Mouse (Mus musculus) hindbrain, embryonic 11.5 days (tissue): Measurements from ENCODE around the gene Sema6d. TPM values are rescaled to one million over a fixed set of nuclear protein-coding genes. Genes with fewer than 3 reads are reported as not detected.
A peak's percentile ranks its signal among the peaks of the same experiment; 100 is the strongest.

ENCODE experiments used
- ATAC-seq: fragments of 200-750 bp; cut with Nextera tagmentation; 2 replicates; pipeline ENCODE4 v1.8.0; 2017; ENCODE audit warnings: mild to moderate bottlenecking, moderate TSS enrichment, moderate library complexity; ENCODE audit not compliant: low FRiP score
- DNase-seq: peaks from one replicate; pipeline ENCODE4 v3.0.0-alpha.2; 2015; ENCODE audit warnings: low spot score
- H3K27ac ChIP-seq: fragments of 300-500 bp; sonication (generic); 2 replicates; pipeline ENCODE4 v1.5.1; 2014; ENCODE audit warnings: mild to moderate bottlenecking, low read depth, low read length
- H3K27me3 ChIP-seq: fragments of 300-500 bp; sonication (generic); 2 replicates; pipeline ENCODE4 v1.6.1; 2014; ENCODE audit warnings: mild to moderate bottlenecking, low read length, moderate library complexity, mixed read lengths; ENCODE audit not compliant: control insufficient read depth, insufficient read depth
- H3K36me3 ChIP-seq: fragments of 300-500 bp; sonication (generic); 2 replicates; pipeline ENCODE4 v1.6.1; 2014; ENCODE audit warnings: mild to moderate bottlenecking, low read length, moderate library complexity, mixed read lengths; ENCODE audit not compliant: control insufficient read depth, insufficient read depth
- H3K4me1 ChIP-seq: fragments of 300-500 bp; sonication (generic); replicated peaks from 2 replicates; pipeline ENCODE4 v1.6.1; 2014; ENCODE audit warnings: low read length, mixed read lengths; ENCODE audit not compliant: control insufficient read depth, insufficient read depth
- H3K4me2 ChIP-seq: fragments of 300-500 bp; sonication (generic); replicated peaks from 2 replicates; pipeline ENCODE4 v1.6.1; 2014; ENCODE audit warnings: mild to moderate bottlenecking, low read depth, low read length
- H3K4me3 ChIP-seq: fragments of 300-500 bp; sonication (generic); 2 replicates; pipeline ENCODE4 v1.5.1; 2014; ENCODE audit warnings: low read depth, low read length
- H3K9ac ChIP-seq: fragments of 300-500 bp; sonication (generic); 2 replicates; pipeline ENCODE4 v1.6.1; 2014; ENCODE audit warnings: low read depth, low read length
- H3K9me3 ChIP-seq: fragments of 300-500 bp; sonication (generic); 2 replicates; pipeline ENCODE4 v1.6.1; 2016; ENCODE audit warnings: low read length; ENCODE audit not compliant: control insufficient read depth
- WGBS: fragments of 180-500 bp; shearing (Covaris S2); extraction: QIAGEN DNeasy Blood & Tissue Kit; methylation state at CpG from one replicate; pipeline ENCODE4 v1.1.7; 2014; 5-methylcytosine and 5-hydroxymethylcytosine counted together
- polyA plus RNA-seq: library from polyadenylated mRNA; unstranded; fragments of >200 nt; fragmentation: Nextera tagmentation; extraction: Ambion mirVana; gene quantifications from 2 replicates; pipeline ENCODE4 v1.2.1, GENCODE M21; 2014

Sema6d gene
- polyA plus RNA-seq, 1 experiment from 2014 or later = 26.2 TPM

- no peak overlapping the region for H3K27ac ChIP-seq
These were observed 380.7 kb downstream of the Sema6d start for GRCm38 (mm10) chr2:124470346-124471042.

GRCm38 (mm10) chr2:124472674-124473507 lies 383.1 kb downstream of the Sema6d start:
- DNase-seq (peak; percentile 27), ATAC-seq (peak; percentile 70)
- 64% methylated on average over 6 of the region's 6 CpGs for WGBS
- H3K4me3 ChIP-seq = no peak overlapping the region
- H3K27ac ChIP-seq = no peak overlapping the region
- no peaks in the 10 kb centered on the region for H3K27me3 ChIP-seq
- H3K4me1 ChIP-seq = no peaks in the 10 kb centered on the region
- no peaks in the 10 kb centered on the region for H3K9me3 ChIP-seq
- H3K36me3 ChIP-seq = no peaks in the 10 kb centered on the region
- H3K9ac ChIP-seq = no peak overlapping the region
- H3K4me2 ChIP-seq = no peak overlapping the region

More at GRCm38 (mm10) chr2:124470346-124471042, 380.7 kb downstream of the Sema6d start:
- DNase-seq (no peak), ATAC-seq (no peak)
- no peak overlapping the region for H3K4me3 ChIP-seq
- H3K4me2 ChIP-seq = no peak overlapping the region
- H3K36me3 ChIP-seq = no peaks in the 10 kb centered on the region
- H3K27me3 ChIP-seq = no peaks in the 10 kb centered on the region
- 77% methylated on average over 10 of the region's 10 CpGs for WGBS
- H3K9me3 ChIP-seq = no peaks in the 10 kb centered on the region
- H3K9ac ChIP-seq = no peak overlapping the region
- H3K4me1 ChIP-seq = no peaks in the 10 kb centered on the region

GRCm38 (mm10) chr2:124477904-124478303 lies 388.1 kb downstream of the Sema6d start:
- Histone ChIP-seq H3K27ac (no peak overlapping the region), H3K27me3 (no peaks in the 10 kb centered on the region), H3K4me1 (no peaks in the 10 kb centered on the region), H3K36me3 (no peaks in the 10 kb centered on the region), H3K4me3 (no peak overlapping the region), H3K4me2 (no peak overlapping the region), H3K9me3 (no peaks in the 10 kb centered on the region), H3K9ac (no peak overlapping the region)
- no peak for DNase-seq
- ATAC-seq = no peak

- DNase-seq (no peak), ATAC-seq (no peak)
- no peaks in the 10 kb centered on the region for H3K27me3 ChIP-seq
- no peak overlapping the region for H3K27ac ChIP-seq
- no peaks in the 10 kb centered on the region for H3K9me3 ChIP-seq
- H3K36me3 ChIP-seq = no peaks in the 10 kb centered on the region
- WGBS = 76% methylated on average over 4 of the region's 4 CpGs
- no peak overlapping the region for H3K9ac ChIP-seq
- H3K4me3 ChIP-seq = no peak overlapping the region
- H3K4me1 ChIP-seq = no peaks in the 10 kb centered on the region
- H3K4me2 ChIP-seq = no peak overlapping the region
These were observed 388.8 kb downstream of the Sema6d start for GRCm38 (mm10) chr2:124478526-124478925.

GRCm38 (mm10) chr2:124485761-124486160 lies 396.0 kb downstream of the Sema6d start:
- Histone ChIP-seq H3K4me1 (no peaks in the 10 kb centered on the region), H3K9me3 (no peaks in the 10 kb centered on the region), H3K4me2 (no peak overlapping the region), H3K9ac (no peak overlapping the region), H3K27ac (no peak overlapping the region), H3K4me3 (no peak overlapping the region), H3K27me3 (no peaks in the 10 kb centered on the region), H3K36me3 (no peaks in the 10 kb centered on the region)
- ATAC-seq = no peak
- no peak for DNase-seq
- 92% methylated on average over 1 of the region's 1 CpGs for WGBS

GRCm38 (mm10) chr2:124490010-124490801 lies 400.4 kb downstream of the Sema6d start:
- no peaks in the 10 kb centered on the region for H3K4me1 ChIP-seq
- 78% methylated on average over 12 of the region's 12 CpGs for WGBS
- H3K4me3 ChIP-seq = no peak overlapping the region
- no peaks in the 10 kb centered on the region; the same call in 1 of the 2 replicates for H3K27me3 ChIP-seq
- H3K4me2 ChIP-seq = no peak overlapping the region
- H3K36me3 ChIP-seq = no peaks in the 10 kb centered on the region
- H3K9ac ChIP-seq = no peak overlapping the region
- H3K27ac ChIP-seq = no peak overlapping the region
- DNase-seq = no peak
- no peak for ATAC-seq
- H3K9me3 ChIP-seq = no peaks in the 10 kb centered on the region

GRCm38 (mm10) chr2:124495751-124496150 lies 406.0 kb downstream of the Sema6d start:
- no peak for DNase-seq
- Histone ChIP-seq H3K4me3 (no peak overlapping the region), H3K27ac (no peak overlapping the region), H3K4me1 (no peaks in the 10 kb centered on the region), H3K27me3 (peaks cover 5% of the 10 kb centered on the region; the same call in 1 of the 2 replicates), H3K4me2 (no peak overlapping the region), H3K9me3 (no peaks in the 10 kb centered on the region), H3K36me3 (no peaks in the 10 kb centered on the region), H3K9ac (no peak overlapping the region)
- no peak for ATAC-seq
- WGBS = 83% methylated on average over 1 of the region's 1 CpGs

- H3K4me1 ChIP-seq = no peaks in the 10 kb centered on the region
- 67% methylated on average over 1 of the region's 1 CpGs for WGBS
- DNase-seq (no peak), ATAC-seq (no peak)
- H3K9me3 ChIP-seq = no peaks in the 10 kb centered on the region
- no peaks in the 10 kb centered on the region for H3K36me3 ChIP-seq
- H3K4me2 ChIP-seq = no peak overlapping the region
- no peak overlapping the region for H3K4me3 ChIP-seq
- no peak overlapping the region for H3K9ac ChIP-seq
- no peak overlapping the region for H3K27ac ChIP-seq
- peaks cover 9% of the 10 kb centered on the region; the same call in 1 of the 2 replicates for H3K27me3 ChIP-seq
These were observed 409.9 kb downstream of the Sema6d start for GRCm38 (mm10) chr2:124499670-124500069.
